Mouse (Mus musculus): Measurements from ENCODE around the gene Anp32e.
A peak's percentile ranks its signal among the peaks of the same experiment; 100 is the strongest.
"Not testable (repeated sequence)": the region's sequence is repeated elsewhere in the genome, so short reads cannot be mapped to it uniquely, and the experiment has no call there.

Gene Anp32e

GRCm38 (mm10) chr3:95944742-95945141, 15.7 kb downstream of the Anp32e start:
- DNase-seq, result no peak

DNA sequence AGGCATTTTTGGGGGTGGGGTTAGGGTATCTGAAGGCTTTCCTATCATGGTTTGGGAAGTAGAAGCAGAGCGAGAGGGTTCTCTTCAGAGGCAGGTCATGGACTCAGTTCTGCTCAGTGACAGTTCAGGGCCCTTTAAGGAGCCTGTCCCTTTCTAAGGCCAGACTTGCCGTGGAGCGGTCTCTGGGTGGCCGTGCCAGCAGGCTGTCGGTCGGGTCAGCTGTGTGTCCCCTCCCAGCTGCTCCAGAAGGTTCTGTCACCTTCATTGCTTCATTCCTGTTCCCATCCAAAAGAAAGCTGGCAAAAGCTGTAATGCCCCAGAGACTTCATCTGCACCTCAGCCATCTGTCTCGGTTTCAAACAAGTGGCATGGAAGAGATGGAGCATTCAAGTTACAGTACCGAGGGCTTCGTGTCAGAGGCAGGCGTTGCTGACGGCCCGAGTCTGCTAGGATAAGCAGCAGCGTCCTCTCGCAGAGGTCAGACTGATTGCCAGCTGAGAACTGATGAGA, 16.7 kb downstream of the Anp32e start:
- no peak for DNase-seq

DNA sequence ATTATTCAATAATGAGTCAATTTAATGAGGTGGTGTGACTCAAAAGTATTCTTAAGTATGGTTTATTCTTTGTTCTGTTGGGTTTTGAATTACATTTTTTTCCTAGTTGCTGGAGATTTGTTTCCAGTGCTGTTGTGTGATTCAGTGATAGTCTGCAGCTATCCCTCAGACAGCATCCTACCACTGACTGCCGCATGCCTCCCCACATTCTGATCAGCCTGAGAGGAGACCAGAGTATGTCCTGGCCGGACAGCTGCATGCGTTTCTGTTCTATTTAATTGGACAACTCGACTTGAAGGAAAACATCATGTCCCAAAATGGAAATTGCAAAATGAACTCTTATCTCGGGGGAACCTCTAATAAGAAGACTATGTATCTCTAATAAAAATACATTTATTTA, 19.3 kb downstream of the Anp32e start:
- no peak for DNase-seq

- peak; percentile 93 for DNase-seq
These were observed 21.9 kb downstream of the Anp32e start for GRCm38 (mm10) chr3:95950763-95951551.

- not testable (repeated sequence) for DNase-seq
These were observed 22.5 kb downstream of the Anp32e start for GRCm38 (mm10) chr3:95951566-95951965.

DNA sequence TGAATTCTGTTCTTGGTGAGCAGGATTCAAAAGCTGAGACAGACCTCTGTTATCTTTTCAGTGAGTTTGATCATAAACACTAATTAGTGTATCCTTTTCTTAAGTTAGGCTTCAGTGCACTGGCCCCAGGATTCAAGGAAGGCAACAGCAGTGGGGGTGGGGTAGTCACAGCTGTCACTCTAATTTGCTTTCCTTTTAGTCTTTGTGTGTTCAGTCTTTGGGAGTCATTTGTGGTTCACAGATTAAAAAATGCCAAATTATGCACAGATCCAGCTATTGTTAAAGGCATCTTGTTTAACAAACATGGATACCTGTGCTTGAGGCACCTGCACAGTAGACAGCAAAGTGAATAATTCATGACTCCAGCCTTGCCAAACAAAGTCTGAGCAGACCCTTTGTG, 24.0 kb downstream of the Anp32e start:
- no peak for DNase-seq

GRCm38 (mm10) chr3:95953522-95953921, 24.5 kb downstream of the Anp32e start:
- no peak for DNase-seq

- not testable (repeated sequence) for DNase-seq
These were observed 25.7 kb downstream of the Anp32e start for GRCm38 (mm10) chr3:95954648-95955173.

DNA sequence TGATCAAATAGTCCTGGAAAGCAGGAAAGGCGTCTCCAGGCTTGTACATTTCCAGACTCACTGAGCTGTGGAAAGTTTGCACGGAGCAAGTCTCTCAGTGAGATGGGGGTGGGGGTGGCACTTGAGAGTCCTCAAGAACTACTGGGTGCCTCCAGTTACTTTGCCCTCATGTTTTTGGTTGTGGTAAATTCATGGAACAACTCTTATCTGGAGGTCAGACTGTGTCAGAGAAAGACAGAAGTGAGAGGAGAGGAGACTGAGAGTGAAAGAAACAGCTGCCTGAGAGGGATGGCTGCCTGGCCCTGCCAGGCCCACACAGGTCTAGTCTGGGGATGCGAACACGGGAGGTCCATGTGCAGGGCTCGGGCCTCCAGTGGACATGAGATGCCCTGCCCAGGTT, 26.3 kb downstream of the Anp32e start:
- DNase-seq, result no peak

DNA sequence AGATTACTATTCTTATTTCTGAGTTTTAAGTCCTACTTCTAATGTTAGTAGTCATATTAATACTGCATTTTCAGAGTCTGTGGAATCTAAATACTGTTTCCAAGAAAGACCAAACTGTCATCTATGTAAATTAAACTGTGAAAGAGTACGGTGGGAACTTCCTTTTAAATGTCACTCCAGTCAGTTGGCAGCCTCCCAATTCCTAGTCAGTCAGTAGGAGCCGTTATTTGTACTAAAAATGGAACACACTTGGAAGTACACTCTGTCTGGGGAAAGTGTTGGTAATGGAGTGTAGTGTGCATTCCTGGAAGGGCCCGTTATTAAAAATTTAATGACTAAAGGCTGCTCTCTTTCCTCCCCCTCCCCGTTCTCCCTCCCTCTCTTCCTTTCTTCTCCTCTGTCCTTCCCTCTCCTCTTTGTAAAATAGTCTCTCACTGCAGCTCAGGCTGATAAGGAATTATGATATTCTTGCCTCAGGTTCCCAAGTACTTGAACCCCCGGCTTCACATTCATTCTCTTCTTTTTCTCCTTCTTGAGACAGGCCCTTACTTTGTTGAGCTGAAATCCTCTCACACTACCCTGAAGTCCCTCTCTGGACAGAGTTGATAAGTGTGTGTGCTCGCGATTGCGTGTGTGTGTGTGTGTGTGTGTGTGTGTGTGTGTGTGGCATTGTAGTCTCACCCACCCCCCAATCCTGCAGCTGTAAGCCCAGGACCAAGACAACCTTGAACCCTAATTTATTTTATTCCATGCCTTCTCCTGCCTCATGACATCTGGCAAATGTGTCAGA, 28.5 kb downstream of the Anp32e start:
- DNase-seq, result peak; percentile 76

DNA sequence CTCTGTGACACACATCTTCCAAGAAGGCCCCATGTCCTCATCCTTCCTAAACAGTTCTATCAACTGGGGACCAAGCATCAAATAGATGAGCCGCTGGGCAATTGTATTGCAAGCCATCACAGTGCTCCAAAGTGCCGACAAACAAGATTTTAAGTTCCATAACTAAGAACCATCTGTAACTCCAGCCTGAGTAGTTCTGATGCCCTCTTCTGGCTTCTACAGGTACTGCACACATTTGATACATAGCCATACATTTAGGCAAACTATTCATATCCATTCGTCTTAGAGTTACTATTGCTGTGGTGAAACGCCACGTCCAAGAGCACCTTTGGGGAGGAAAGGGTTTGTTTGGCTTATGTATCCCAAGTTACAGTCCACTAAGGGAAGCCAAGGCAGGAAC, 30.0 kb downstream of the Anp32e start:
- no peak for DNase-seq

GRCm38 (mm10) chr3:95959807-95960206, 30.8 kb downstream of the Anp32e start:
- DNase-seq, result no peak

GRCm38 (mm10) chr3:95962182-95962581, 33.1 kb downstream of the Anp32e start:
- not testable (repeated sequence) for DNase-seq

DNA sequence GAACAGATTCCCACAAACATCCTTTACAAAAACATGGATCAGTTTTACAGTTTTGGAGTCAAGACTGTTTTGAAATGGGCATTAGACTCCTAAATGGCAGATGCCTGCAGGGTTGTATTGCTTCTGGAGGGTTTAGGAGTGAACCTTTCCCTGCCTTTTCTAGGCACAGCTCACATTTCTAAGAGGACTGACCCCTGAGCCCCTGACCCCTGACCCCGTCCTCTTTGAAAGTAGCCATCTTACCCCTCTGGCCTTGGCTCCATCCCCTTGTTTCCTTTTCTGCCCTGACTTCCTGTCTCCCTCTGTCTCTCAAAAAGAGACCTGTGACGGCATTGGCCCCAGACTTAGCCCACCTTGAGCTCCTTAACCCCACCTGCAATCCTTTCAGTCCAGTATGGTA, 34.2 kb downstream of the Anp32e start:
- no peak for DNase-seq

GRCm38 (mm10) chr3:95963681-95964080, 34.6 kb downstream of the Anp32e start:
- DNase-seq, result no peak

- peak; percentile 63 for DNase-seq
These were observed 36.7 kb downstream of the Anp32e start for GRCm38 (mm10) chr3:95965518-95966451.

DNA sequence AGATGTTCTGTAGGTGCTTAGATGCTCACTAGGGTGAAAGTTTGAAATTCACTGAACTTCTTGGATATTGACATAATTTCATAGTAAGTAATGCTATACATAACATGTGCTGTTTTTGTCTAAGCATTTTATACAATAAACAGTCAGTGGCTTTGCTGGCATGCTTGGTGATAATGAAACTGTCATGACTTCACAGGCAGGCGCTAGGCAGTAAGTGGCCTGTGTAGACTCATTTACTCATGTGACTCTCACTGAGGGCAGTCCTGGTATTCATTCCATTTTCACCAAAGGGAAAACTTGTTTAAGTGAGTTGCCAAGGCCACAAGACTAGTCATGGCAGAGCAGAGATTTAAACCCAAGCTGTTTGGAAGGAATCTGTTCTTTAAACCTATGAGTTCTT, 40.2 kb downstream of the Anp32e start:
- no peak for DNase-seq

DNA sequence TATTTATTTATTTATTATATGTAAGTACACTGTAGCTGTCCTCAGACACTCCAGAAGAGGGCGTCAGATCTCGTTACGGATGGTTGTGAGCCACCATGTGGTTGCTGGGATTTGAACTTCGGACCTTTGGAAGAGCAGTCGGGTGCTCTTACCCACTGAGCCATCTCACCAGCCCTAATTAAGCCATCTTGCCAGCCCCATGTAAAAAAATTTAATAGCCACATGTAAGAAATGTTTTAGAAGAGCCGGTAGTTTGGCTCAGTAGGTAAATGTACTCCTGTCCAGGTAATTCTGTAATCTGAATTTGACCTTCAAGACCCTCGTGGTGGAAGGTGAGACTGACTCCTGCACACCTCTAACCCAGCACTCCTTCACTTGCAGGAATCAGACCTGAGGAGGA, 41.6 kb downstream of the Anp32e start:
- not testable (repeated sequence) for DNase-seq

DNA sequence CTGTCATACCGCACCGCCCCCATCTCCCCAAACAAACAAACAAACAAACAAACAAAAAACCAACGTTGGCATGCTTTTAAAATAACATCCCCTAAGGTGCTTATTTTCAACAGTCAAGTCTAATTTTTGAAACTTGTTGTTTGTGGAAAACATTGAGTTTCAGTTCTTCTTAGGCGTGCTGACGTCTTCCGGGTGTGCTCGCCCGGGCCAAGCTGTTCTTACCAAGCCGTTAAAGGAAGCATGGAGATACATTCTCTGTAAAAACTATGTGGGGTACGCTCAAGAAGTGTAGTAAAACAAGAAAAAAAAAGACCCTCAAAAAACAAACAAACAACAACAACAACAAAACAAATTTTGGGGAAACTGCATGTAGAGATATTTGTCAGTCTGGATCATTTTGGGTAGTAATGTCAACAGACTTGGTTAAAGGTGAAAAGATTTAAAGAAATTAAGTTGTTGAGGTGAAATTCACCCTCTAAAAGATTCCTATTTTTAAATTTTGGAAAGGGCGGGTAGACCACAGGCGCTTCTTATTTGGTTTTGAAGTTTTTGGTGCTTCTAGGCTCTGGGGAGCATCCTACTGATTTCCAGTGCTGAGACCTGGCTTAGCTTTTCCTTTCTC, 43.3 kb downstream of the Anp32e start:
- no peak for DNase-seq

- peak; percentile 48 for DNase-seq
These were observed 44.0 kb downstream of the Anp32e start for GRCm38 (mm10) chr3:95972873-95973634.

- peak; percentile 55 for DNase-seq
These were observed 48.0 kb downstream of the Anp32e start for GRCm38 (mm10) chr3:95977079-95977478.

Data from layer of hippocampus, adult 9-11 months (tissue).